Mouse (Mus musculus): ENCODE measurements around the gene Sspo.

Sspo gene

GRCm38 (mm10) chr6:48538841-48539737 is 91.1 kb downstream of the Sspo start:
- in situ Hi-C loops (cut with MboI; ENCODE audit: low sequenced_read_pairs), result no loop called here

GRCm38 (mm10) chr6:48539860-48540259 is 91.8 kb downstream of the Sspo start:
- in situ Hi-C loops (cut with MboI; ENCODE audit: low sequenced_read_pairs), result no loop called here

GRCm38 (mm10) chr6:48540721-48541120 is 92.7 kb downstream of the Sspo start:
- in situ Hi-C loops (cut with MboI; ENCODE audit: low sequenced_read_pairs), result no loop called here

- in situ Hi-C loops (cut with MboI; ENCODE audit: low sequenced_read_pairs), result no loop called here
Observed at GRCm38 (mm10) chr6:48541560-48542450, 93.8 kb downstream of the Sspo start.

- in situ Hi-C loops (cut with MboI; ENCODE audit: low sequenced_read_pairs), result no loop called here
Observed at GRCm38 (mm10) chr6:48542631-48543030, 94.6 kb downstream of the Sspo start.

GRCm38 (mm10) chr6:48545251-48545650 is 97.2 kb downstream of the Sspo start:
- in situ Hi-C loops (cut with MboI; ENCODE audit: low sequenced_read_pairs), result no loop called here

GRCm38 (mm10) chr6:48546271-48546670 is 98.2 kb downstream of the Sspo start:
- in situ Hi-C loops (cut with MboI; ENCODE audit: low sequenced_read_pairs), result no loop called here

- in situ Hi-C loops (cut with MboI; ENCODE audit: low sequenced_read_pairs), result no loop called here
Observed at GRCm38 (mm10) chr6:48546858-48547257, 98.8 kb downstream of the Sspo start.

GRCm38 (mm10) chr6:48548314-48548713 is 100.3 kb downstream of the Sspo start:
- in situ Hi-C loops (cut with MboI; ENCODE audit: low sequenced_read_pairs), result no loop called here
